Mouse (Mus musculus) MEL (cell line): ENCODE measurements at regions not wholly inside any gene's neighbourhood (a gene's known extent, or its start where the extent isn't known, plus 50 kb on each side); places are given as distances from the start of the nearest gene placed in this dataset.

ENCODE experiments used
- DNase-seq: peaks from one replicate; pipeline ENCODE4 v3.0.0; 2011; ENCODE audit warnings: low read depth, low spot score
- H3K27ac ChIP-seq: 2 replicates; pipeline ENCODE4 v1.5.1; 2012; ENCODE audit warnings: low read depth, mild to moderate bottlenecking, control low read depth, low read length, moderate library complexity; ENCODE audit not compliant: control insufficient read depth
- H3K27me3 ChIP-seq, 2 experiments: fragments of 150-350 bp in 1 of 2; sonication (generic) in 1 of 2; 2 replicates each; pipeline ENCODE4 v1.6.1; 2012; ENCODE audit warnings: low read length in 2 of 2, mild to moderate bottlenecking in 2 of 2, improper control_type of control experiment in 1 of 2, moderate library complexity in 1 of 2; ENCODE audit not compliant: insufficient read depth in 2 of 2, control insufficient read depth in 1 of 2
- H3K36me3 ChIP-seq, 2 experiments: 2 replicates each; pipeline ENCODE4 v1.6.1; 2012 to 2014; ENCODE audit warnings: low read length in 2 of 2, improper control_type of control experiment in 1 of 2, inconsistent platforms in 1 of 2, mild to moderate bottlenecking in 1 of 2; ENCODE audit not compliant: insufficient read depth in 2 of 2, control insufficient read depth in 1 of 2
- H3K4me1 ChIP-seq, 2 experiments: fragments of 150-350 bp in 1 of 2; sonication (generic) in 1 of 2; 2 replicates each; pipeline ENCODE4 v1.6.1; 2012; ENCODE audit warnings: low read length in 2 of 2, improper control_type of control experiment in 1 of 2, mild to moderate bottlenecking in 1 of 2; ENCODE audit not compliant: insufficient read depth in 2 of 2, control insufficient read depth in 1 of 2
- H3K4me3 ChIP-seq, 2 experiments: fragments of 150-350 bp in 1 of 2; sonication (generic) in 1 of 2; 2 replicates each; pipeline ENCODE4 v1.5.1; 2012; ENCODE audit warnings: low read depth in 2 of 2, low read length in 2 of 2, mild to moderate bottlenecking in 2 of 2, moderate library complexity in 2 of 2, control low read depth in 1 of 2, improper control_type of control experiment in 1 of 2; ENCODE audit not compliant: control insufficient read depth in 1 of 2, insufficient read depth in 1 of 2
- H3K79me2 ChIP-seq: 2 replicates; pipeline ENCODE4 v1.6.1; 2012; ENCODE audit warnings: mild to moderate bottlenecking, low read length, moderate library complexity; ENCODE audit not compliant: control insufficient read depth, poor library complexity, insufficient read depth
- H3K9ac ChIP-seq: 2 replicates; pipeline ENCODE4 v1.6.1; 2012; ENCODE audit warnings: low read depth, mild to moderate bottlenecking, control low read depth, low read length, moderate library complexity; ENCODE audit not compliant: control insufficient read depth, poor library complexity, severe bottlenecking
- H3K9me3 ChIP-seq: fragments of 150-350 bp; sonication (generic); replicated peaks from 2 replicates; pipeline ENCODE4 v1.6.1; 2012; ENCODE audit warnings: mild to moderate bottlenecking, low read length, improper control_type of control experiment, moderate library complexity; ENCODE audit not compliant: insufficient read depth
- CHD1 ChIP-seq: IDR thresholded peaks from 2 replicates; pipeline ENCODE4 v1.6.1; 2012; ENCODE audit warnings: low read depth, mild to moderate bottlenecking, inconsistent platforms, low read length, improper control_type of control experiment
- CHD2 ChIP-seq: IDR thresholded peaks from 2 replicates; pipeline ENCODE4 v1.6.1; 2011; ENCODE audit warnings: low read length, improper control_type of control experiment
- CTCF ChIP-seq, 3 experiments: IDR thresholded peaks in 2 of 3; conservative IDR thresholded peaks in 1 of 3; 2 replicates each; pipeline ENCODE4 v1.5.1; 2011 to 2012; ENCODE audit warnings: low read length in 3 of 3, low read depth in 2 of 3, mild to moderate bottlenecking in 2 of 3, improper control_type of control experiment in 1 of 3, inconsistent platforms in 1 of 3, mixed read lengths in 1 of 3, moderate library complexity in 1 of 3; ENCODE audit not compliant: control insufficient read depth in 1 of 3, insufficient read depth in 1 of 3, poor library complexity in 1 of 3, severe bottlenecking in 1 of 3
- E2F4 ChIP-seq: IDR thresholded peaks from 2 replicates; pipeline ENCODE4 v1.6.1; 2011; ENCODE audit warnings: low read depth, low read length, improper control_type of control experiment, borderline replicate concordance
- ELF1 ChIP-seq: IDR thresholded peaks from 2 replicates; pipeline ENCODE4 v1.6.1; 2014; ENCODE audit warnings: low read depth, mild to moderate bottlenecking, inconsistent platforms, low read length, improper control_type of control experiment, moderate library complexity
- GABPA ChIP-seq: IDR thresholded peaks from 2 replicates; pipeline ENCODE4 v1.6.1; 2012; ENCODE audit warnings: low read depth, mild to moderate bottlenecking, inconsistent platforms, low read length, improper control_type of control experiment, moderate library complexity
- KAT2A ChIP-seq: conservative IDR thresholded peaks from 2 replicates; pipeline ENCODE4 v1.6.1; 2012; ENCODE audit warnings: low read depth, low read length, improper control_type of control experiment, inconsistent platforms
- MAZ ChIP-seq: IDR thresholded peaks from 2 replicates; pipeline ENCODE4 v1.6.1; 2012; ENCODE audit warnings: low read depth, mild to moderate bottlenecking, inconsistent platforms, low read length, improper control_type of control experiment
- MEF2A ChIP-seq: IDR thresholded peaks from 2 replicates; pipeline ENCODE4 v1.6.1; 2014; ENCODE audit warnings: low read depth, mild to moderate bottlenecking, inconsistent platforms, low read length, improper control_type of control experiment; ENCODE audit not compliant: poor library complexity, insufficient replicate concordance, severe bottlenecking; ENCODE audit errors: extremely low read depth
- MXI1 ChIP-seq: IDR thresholded peaks from 2 replicates; pipeline ENCODE4 v1.6.1; 2011; ENCODE audit warnings: mild to moderate bottlenecking, low read depth, low read length, improper control_type of control experiment
- POLR2A ChIP-seq, 2 experiments: IDR thresholded peaks; 2 replicates each; pipeline ENCODE4 v1.6.1; 2011 to 2012; ENCODE audit warnings: low read length in 2 of 2, mild to moderate bottlenecking in 2 of 2, control low read depth in 1 of 2, improper control_type of control experiment in 1 of 2, low read depth in 1 of 2, moderate library complexity in 1 of 2; ENCODE audit not compliant: control insufficient read depth in 1 of 2, insufficient read depth in 1 of 2, poor library complexity in 1 of 2
- RAD21 ChIP-seq: IDR thresholded peaks from 2 replicates; pipeline ENCODE4 v1.6.1; 2011; ENCODE audit warnings: mild to moderate bottlenecking, low read depth, low read length, improper control_type of control experiment
- RCOR1 ChIP-seq: IDR thresholded peaks from 2 replicates; pipeline ENCODE4 v1.6.1; 2012; ENCODE audit warnings: low read depth, mild to moderate bottlenecking, inconsistent platforms, low read length, improper control_type of control experiment
- TCF12 ChIP-seq: IDR thresholded peaks from 2 replicates; pipeline ENCODE4 v1.6.1; 2014; ENCODE audit warnings: low read depth, mild to moderate bottlenecking, inconsistent platforms, low read length, improper control_type of control experiment, moderate library complexity
- ZC3H11A ChIP-seq: IDR thresholded peaks from 2 replicates; pipeline ENCODE4 v1.6.1; 2012; ENCODE audit warnings: low read depth, mild to moderate bottlenecking, inconsistent platforms, low read length, improper control_type of control experiment

GRCm38 (mm10) chr5:91783966-91784365, 178.9 kb downstream of the Rchy1 start:
- Histone ChIP-seq H3K4me1 (no peaks in the 10 kb centered on the region), H3K4me3 (no peak overlapping the region), H3K9ac (no peak overlapping the region), H3K79me2 (no peaks in the 10 kb centered on the region), H3K27ac (no peak overlapping the region), H3K9me3 (no peaks in the 10 kb centered on the region), H3K27me3 (no peaks in the 10 kb centered on the region; a peak in 1 of 4 replicates), H3K36me3 (no peaks in the 10 kb centered on the region)
- no peak for TF ChIP-seq RCOR1
- TF ChIP-seq CHD2: no peak
- TF ChIP-seq CTCF (IDR thresholded peaks at IDR 0.05 in 2 of 3, conservative IDR thresholded peaks at IDR 0.05 in 1 of 3; ENCODE audit: control insufficient read depth in 1 of 3, insufficient read depth in 1 of 3, low read depth in 2 of 3, low read length in 3 of 3, poor library complexity in 1 of 3, severe bottlenecking in 1 of 3): no peak
- no peak for TF ChIP-seq MAZ
- TF ChIP-seq GABPA: no peak
- no peak for TF ChIP-seq E2F4
- TF ChIP-seq CHD1: no peak
- no peak for TF ChIP-seq POLR2A (IDR thresholded peaks at IDR 0.05; ENCODE audit: control insufficient read depth in 1 of 2, insufficient read depth in 1 of 2, low read depth in 1 of 2, low read length in 2 of 2, poor library complexity in 1 of 2)
- TF ChIP-seq MEF2A: no peak
- TF ChIP-seq ZC3H11A: no peak
- no peak for TF ChIP-seq RAD21
- TF ChIP-seq TCF12: no peak
- no peak for TF ChIP-seq KAT2A
- DNase-seq: no peak

- H3K4me1 ChIP-seq: no peaks in the 10 kb centered on the region
- no peak overlapping the region for H3K27ac ChIP-seq
- H3K9me3 ChIP-seq: no peaks in the 10 kb centered on the region
- H3K36me3 ChIP-seq: no peaks in the 10 kb centered on the region
- no peak for DNase-seq
- no peak overlapping the region for H3K4me3 ChIP-seq
- no peak for TF ChIP-seq TCF12
- no peak for TF ChIP-seq CTCF (IDR thresholded peaks at IDR 0.05 in 2 of 3, conservative IDR thresholded peaks at IDR 0.05 in 1 of 3; ENCODE audit: control insufficient read depth in 1 of 3, insufficient read depth in 1 of 3, low read depth in 2 of 3, low read length in 3 of 3, poor library complexity in 1 of 3, severe bottlenecking in 1 of 3)
- H3K27me3 ChIP-seq: no peaks in the 10 kb centered on the region; a peak in 1 of 4 replicates
- no peaks in the 10 kb centered on the region for H3K79me2 ChIP-seq
- no peak overlapping the region for H3K9ac ChIP-seq
These were observed 185.9 kb downstream of the Rchy1 start for GRCm38 (mm10) chr5:91776971-91777370.

DNA sequence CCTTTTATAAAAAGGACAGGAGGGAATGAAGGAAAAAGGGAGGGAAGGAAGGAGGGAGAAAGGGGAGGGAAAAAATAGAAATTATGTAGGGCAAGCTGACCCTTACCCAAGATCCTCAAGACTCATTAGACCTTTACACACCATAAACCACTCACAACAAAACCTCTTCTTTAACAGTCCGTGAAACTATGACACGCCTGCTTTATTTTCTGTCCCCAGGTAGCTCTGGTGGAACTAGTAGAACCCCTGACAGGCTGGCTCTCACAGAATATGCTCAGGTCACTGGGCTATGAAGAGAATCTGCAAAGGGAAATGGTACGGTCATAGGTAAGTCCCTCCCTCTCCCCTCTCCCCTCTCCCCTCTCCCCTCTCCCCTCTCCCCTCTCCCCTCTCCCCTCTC, 188.8 kb downstream of the Rchy1 start:
- H3K9me3 ChIP-seq: no peaks in the 10 kb centered on the region
- no peaks in the 10 kb centered on the region for H3K79me2 ChIP-seq
- no peak overlapping the region for H3K4me3 ChIP-seq
- TF ChIP-seq CTCF (IDR thresholded peaks at IDR 0.05 in 2 of 3, conservative IDR thresholded peaks at IDR 0.05 in 1 of 3; ENCODE audit: control insufficient read depth in 1 of 3, insufficient read depth in 1 of 3, low read depth in 2 of 3, low read length in 3 of 3, poor library complexity in 1 of 3, severe bottlenecking in 1 of 3) (no peak), ELF1 (no peak), MXI1 (no peak)
- no peak overlapping the region for H3K27ac ChIP-seq
- H3K36me3 ChIP-seq: no peaks in the 10 kb centered on the region
- no peaks in the 10 kb centered on the region for H3K27me3 ChIP-seq
- no peak for DNase-seq
- no peaks in the 10 kb centered on the region for H3K4me1 ChIP-seq
- H3K9ac ChIP-seq: no peak overlapping the region
